Mouse (Mus musculus) lung, embryonic 16.5 days (tissue): ENCODE measurements at regions not wholly inside any gene's neighbourhood (a gene's known extent, or its start where the extent isn't known, plus 50 kb on each side); places are given as distances from the start of the nearest gene placed in this dataset.
"Not testable (repeated sequence)": the region's sequence is repeated elsewhere in the genome, so short reads cannot be mapped to it uniquely, and the experiment has no call there.

Experiments
- ATAC-seq: fragments of 200-750 bp; cut with Nextera tagmentation; 2 replicates; pipeline ENCODE4 v1.8.0; 2017; ENCODE audit warnings: low read depth, mild to moderate bottlenecking, moderate library complexity
- H3K27ac ChIP-seq: fragments of 300-500 bp; sonication (generic); 2 replicates; pipeline ENCODE4 v1.5.1; 2014; ENCODE audit warnings: mild to moderate bottlenecking, control low read depth, low read length
- H3K27me3 ChIP-seq: fragments of 300-500 bp; sonication (generic); 2 replicates; pipeline ENCODE4 v1.6.1; 2014; ENCODE audit warnings: low read depth, low read length, mixed read lengths; ENCODE audit not compliant: control insufficient read depth, insufficient read depth
- H3K36me3 ChIP-seq: fragments of 300-500 bp; sonication (generic); 2 replicates; pipeline ENCODE4 v1.6.1; 2014; ENCODE audit warnings: low read length; ENCODE audit not compliant: control insufficient read depth, insufficient read depth
- H3K4me1 ChIP-seq: fragments of 300-500 bp; sonication (generic); replicated peaks from 2 replicates; pipeline ENCODE4 v1.6.1; 2014; ENCODE audit warnings: low read length, mixed read lengths; ENCODE audit not compliant: control insufficient read depth, insufficient read depth
- H3K4me2 ChIP-seq: fragments of 300-500 bp; sonication (generic); 2 replicates; pipeline ENCODE4 v1.6.1; 2014; ENCODE audit warnings: low read depth, low read length, control low read depth
- H3K4me3 ChIP-seq: fragments of 300-500 bp; sonication (generic); 2 replicates; pipeline ENCODE4 v1.5.1; 2014; ENCODE audit warnings: mild to moderate bottlenecking, low read length, control low read depth
- H3K9ac ChIP-seq: fragments of 300-500 bp; sonication (generic); 2 replicates; pipeline ENCODE4 v1.6.1; 2014; ENCODE audit warnings: low read length, control low read depth
- H3K9me3 ChIP-seq: fragments of 300-500 bp; sonication (generic); 2 replicates; pipeline ENCODE4 v1.6.1; 2016; ENCODE audit warnings: low read length; ENCODE audit not compliant: control insufficient read depth
- WGBS: fragments of 180-500 bp; shearing (Covaris S2); extraction: QIAGEN DNeasy Blood & Tissue Kit; methylation state at CpG from one replicate; pipeline ENCODE4 v1.1.7; 2014; 5-methylcytosine and 5-hydroxymethylcytosine counted together

DNA sequence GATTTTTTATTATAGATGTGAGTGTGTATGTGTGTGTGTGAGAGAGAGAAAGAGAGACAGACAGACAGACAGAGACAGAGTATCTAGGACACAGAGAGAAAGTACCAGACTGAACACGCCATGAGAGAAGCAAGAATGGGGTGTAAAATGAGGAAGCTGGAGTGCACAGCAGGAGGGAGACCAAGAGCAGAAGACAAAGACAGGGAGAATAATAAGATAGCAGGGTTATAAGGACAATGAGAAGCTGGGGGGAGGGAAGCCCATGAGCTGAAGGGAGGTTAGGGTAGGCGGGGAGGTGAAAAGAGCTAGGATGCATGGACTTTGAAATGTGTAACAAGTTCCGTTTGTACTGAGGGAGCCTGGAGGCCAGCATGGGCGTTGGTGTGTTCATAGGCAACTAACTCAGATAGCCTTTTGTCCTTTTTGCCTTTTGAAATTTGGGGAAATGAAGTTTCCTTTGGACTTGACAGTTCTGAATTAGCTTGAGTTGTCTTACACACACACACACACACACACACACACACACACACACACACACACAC lies 136.8 kb upstream of the Teddm2 start:
- Histone ChIP-seq H3K9ac (no peak overlapping the region), H3K4me1 (peaks cover 9% of the 10 kb centered on the region), H3K9me3 (no peaks in the 10 kb centered on the region), H3K27me3 (no peaks in the 10 kb centered on the region), H3K4me3 (no peak overlapping the region), H3K27ac (no peak overlapping the region), H3K4me2 (no peak overlapping the region), H3K36me3 (no peaks in the 10 kb centered on the region)
- WGBS: 72% methylated on average over 4 of the region's 4 CpGs
- no peak for ATAC-seq

DNA sequence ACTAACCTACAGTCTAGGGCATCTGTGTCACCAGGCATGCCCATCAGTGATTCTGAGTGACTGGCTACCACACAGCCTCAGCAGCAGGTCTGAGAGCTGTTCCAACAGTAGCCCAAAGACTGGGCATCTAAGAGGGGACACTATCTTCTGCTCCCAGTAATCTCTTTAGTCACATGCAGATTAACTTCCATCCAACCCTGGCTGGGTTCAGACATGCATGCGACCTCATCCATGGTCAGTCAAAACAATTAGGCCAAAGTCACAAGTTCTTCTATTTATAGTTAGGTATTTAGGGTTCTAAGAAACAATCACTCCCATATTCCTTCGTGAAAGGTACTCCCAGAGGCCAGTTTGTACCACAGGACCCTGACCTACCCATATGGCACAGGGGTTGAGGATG lies 138.2 kb upstream of the Teddm2 start:
- Histone ChIP-seq H3K9me3 (no peaks in the 10 kb centered on the region), H3K4me3 (no peak overlapping the region), H3K36me3 (no peaks in the 10 kb centered on the region), H3K27me3 (no peaks in the 10 kb centered on the region), H3K9ac (no peak overlapping the region), H3K4me2 (no peak overlapping the region), H3K27ac (no peak overlapping the region), H3K4me1 (peaks cover 9% of the 10 kb centered on the region)
- 74% methylated on average over 2 of the region's 2 CpGs for WGBS
- no peak for ATAC-seq

DNA sequence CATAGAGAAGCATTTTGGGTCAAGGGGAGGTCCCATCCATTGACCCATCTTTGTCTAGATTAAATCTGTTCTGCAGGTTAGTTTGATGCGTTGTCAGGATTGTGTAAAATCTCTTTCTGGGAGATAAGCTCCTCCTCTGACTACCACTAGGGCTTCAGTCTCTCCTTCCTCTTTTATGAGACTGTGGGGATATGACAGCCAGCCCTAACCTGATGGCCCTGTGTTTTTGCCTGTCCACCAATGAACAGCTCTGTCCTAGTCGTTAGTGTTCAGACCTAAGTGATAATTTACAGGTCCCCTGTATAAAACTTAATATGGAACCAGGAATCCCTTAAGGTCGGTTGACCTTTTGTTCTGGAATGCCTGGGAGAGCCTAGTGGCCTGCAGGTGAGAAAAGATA lies 140.9 kb upstream of the Teddm2 start:
- Histone ChIP-seq H3K9me3 (no peaks in the 10 kb centered on the region), H3K4me3 (no peak overlapping the region), H3K4me1 (no peaks in the 10 kb centered on the region), H3K4me2 (no peak overlapping the region), H3K27ac (no peak overlapping the region), H3K36me3 (no peaks in the 10 kb centered on the region), H3K27me3 (no peaks in the 10 kb centered on the region), H3K9ac (no peak overlapping the region)
- no peak for ATAC-seq
- 71% methylated on average over 3 of the region's 3 CpGs for WGBS

DNA sequence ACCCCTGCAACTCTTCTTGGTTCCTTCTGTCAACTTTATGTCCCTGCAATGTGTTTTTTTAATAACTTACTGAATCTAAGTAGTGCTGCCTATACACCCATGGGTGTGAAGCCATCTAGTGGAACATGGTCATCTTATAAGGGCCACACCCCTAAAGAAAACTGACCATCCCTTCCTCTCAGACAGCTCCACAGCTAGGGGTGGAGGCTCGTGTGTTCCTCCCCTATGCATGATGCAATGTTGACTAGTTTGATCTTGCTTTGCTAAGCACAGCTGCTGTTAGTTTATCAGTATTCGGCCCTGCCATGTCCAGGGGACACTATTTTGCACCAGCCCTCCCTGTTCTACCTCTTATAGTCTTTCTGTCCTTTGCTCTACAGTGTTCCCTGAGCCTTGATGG lies 142.9 kb upstream of the Teddm2 start:
- Histone ChIP-seq H3K9ac (no peak overlapping the region), H3K4me1 (no peaks in the 10 kb centered on the region), H3K4me2 (no peak overlapping the region), H3K4me3 (no peak overlapping the region), H3K27me3 (no peaks in the 10 kb centered on the region), H3K27ac (no peak overlapping the region), H3K9me3 (no peaks in the 10 kb centered on the region), H3K36me3 (no peaks in the 10 kb centered on the region)
- WGBS: 45% methylated on average over 2 of the region's 2 CpGs
- no peak for ATAC-seq

DNA sequence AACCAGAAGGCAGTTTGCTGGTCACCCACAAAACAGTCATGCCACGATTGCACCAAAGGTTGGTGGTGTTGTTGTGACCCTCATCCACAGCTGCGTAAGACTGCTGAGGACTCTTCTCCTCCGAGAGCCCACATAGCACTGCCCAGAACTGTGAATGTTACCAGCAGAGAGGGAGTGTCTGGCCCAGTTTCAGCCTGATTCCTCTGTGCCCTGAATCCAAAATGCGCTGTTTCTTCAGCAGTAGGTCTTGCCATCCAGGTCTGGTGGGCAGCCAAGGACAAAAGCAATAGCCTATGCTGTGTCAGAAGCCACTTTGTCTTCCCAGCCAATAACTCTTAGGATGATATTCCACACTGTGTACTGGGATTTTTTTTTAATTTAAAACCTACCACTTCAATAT lies 144.7 kb upstream of the Teddm2 start:
- H3K27me3 ChIP-seq: no peaks in the 10 kb centered on the region
- no peak overlapping the region for H3K27ac ChIP-seq
- H3K36me3 ChIP-seq: no peaks in the 10 kb centered on the region
- H3K4me3 ChIP-seq: no peak overlapping the region
- no peak overlapping the region for H3K9ac ChIP-seq
- H3K4me1 ChIP-seq: no peaks in the 10 kb centered on the region
- ATAC-seq: no peak
- H3K9me3 ChIP-seq: no peaks in the 10 kb centered on the region
- 77% methylated on average over 4 of the region's 4 CpGs for WGBS
- no peak overlapping the region for H3K4me2 ChIP-seq

DNA sequence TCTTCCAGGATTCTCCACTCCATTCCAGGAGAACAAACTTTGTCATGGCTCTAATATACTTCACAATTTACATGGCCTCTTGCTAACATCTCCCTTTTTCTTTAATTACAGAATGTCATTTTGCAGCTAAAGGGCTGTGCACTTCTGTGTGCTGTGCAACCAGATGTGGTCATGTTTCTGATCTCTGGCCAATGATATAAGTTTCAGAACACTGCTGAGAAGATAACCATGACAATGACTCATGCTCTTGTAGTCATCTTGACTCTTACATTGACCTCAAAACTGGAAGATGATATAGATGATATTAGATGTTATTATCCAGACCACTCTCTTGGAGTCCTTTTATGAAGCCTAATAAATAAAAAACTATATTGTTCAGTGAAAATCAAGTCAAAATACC lies 145.9 kb upstream of the Teddm2 start:
- Histone ChIP-seq H3K4me2 (no peak overlapping the region), H3K27ac (no peak overlapping the region), H3K4me1 (no peaks in the 10 kb centered on the region), H3K4me3 (no peak overlapping the region), H3K9me3 (no peaks in the 10 kb centered on the region), H3K9ac (no peak overlapping the region), H3K36me3 (no peaks in the 10 kb centered on the region), H3K27me3 (no peaks in the 10 kb centered on the region)
- no peak for ATAC-seq

DNA sequence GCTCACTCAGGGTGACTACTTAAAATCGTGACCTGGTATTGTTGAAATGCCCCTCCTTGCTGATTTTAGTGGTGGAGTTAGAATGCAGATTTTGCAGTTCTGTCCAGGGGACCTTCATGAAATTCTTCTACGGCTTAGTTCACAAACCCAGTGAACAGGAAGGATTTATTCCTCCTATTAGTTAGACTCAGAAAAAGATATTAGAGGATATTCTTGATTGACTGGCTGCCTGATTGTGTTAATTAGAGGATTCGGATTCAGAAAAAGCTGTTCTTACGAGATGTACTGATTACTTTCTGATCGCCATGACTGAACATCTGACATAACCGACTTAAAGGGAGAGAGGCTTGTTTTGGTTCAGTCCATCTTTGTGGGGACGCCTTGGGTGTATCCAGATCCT lies 147.3 kb upstream of the Zfp648 start:
- Histone ChIP-seq H3K4me2 (no peak overlapping the region), H3K36me3 (no peaks in the 10 kb centered on the region), H3K27me3 (no peaks in the 10 kb centered on the region), H3K4me1 (no peaks in the 10 kb centered on the region), H3K27ac (no peak overlapping the region), H3K9ac (no peak overlapping the region), H3K4me3 (no peak overlapping the region), H3K9me3 (no peaks in the 10 kb centered on the region)
- no peak for ATAC-seq
- 76% methylated on average over 7 of the region's 7 CpGs for WGBS

DNA sequence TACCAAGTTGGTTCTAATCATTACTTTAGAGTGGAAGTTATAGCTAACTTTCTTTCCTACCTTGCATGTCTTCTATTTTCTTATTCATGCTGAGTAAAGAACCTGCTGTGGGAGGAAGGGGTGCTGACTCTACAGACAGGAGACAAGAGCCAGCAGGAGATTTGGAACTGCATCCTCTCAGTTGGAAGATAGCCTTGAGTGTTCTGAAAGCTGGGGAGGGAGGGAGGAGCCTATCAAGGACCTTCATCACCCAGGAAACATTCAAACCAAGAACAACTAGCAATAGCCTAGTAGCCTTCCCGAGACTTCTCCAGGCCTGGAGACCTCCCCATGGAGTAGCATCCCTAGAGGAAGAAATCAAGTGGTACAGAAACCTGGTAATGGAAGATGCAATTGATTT lies 146.1 kb upstream of the Zfp648 start:
- H3K27ac ChIP-seq: no peak overlapping the region
- WGBS: 71% methylated on average over 1 of the region's 1 CpGs
- H3K9me3 ChIP-seq: no peaks in the 10 kb centered on the region
- H3K9ac ChIP-seq: no peak overlapping the region
- H3K4me2 ChIP-seq: no peak overlapping the region
- no peaks in the 10 kb centered on the region for H3K36me3 ChIP-seq
- ATAC-seq: no peak
- H3K4me1 ChIP-seq: no peaks in the 10 kb centered on the region
- no peaks in the 10 kb centered on the region for H3K27me3 ChIP-seq
- H3K4me3 ChIP-seq: no peak overlapping the region

DNA sequence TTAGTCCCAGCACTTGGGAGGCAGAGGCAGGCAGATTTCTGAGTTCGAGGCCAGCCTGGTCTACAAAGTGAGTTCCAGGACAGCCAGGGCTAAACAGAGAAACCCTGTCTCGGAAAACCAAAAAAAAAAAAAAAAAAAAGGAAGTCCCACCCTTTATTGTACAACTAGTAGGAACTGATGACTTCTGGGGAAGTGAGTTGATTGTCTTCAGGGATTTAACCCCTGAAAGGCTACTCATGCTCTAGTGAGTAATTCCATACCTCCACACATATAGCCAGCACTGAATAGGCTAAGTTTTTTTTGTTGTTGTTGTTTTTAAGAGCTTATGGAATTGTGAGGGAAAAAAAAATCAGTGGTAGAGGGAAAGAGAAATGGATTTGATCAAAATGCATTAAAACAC lies 139.6 kb upstream of the Zfp648 start:
- not testable (repeated sequence) for H3K36me3 ChIP-seq, ATAC-seq, H3K4me3 ChIP-seq, H3K9ac ChIP-seq, H3K4me2 ChIP-seq, H3K27ac ChIP-seq, H3K27me3 ChIP-seq, H3K4me1 ChIP-seq, H3K9me3 ChIP-seq
- WGBS: 57% methylated on average over 2 of the region's 2 CpGs

DNA sequence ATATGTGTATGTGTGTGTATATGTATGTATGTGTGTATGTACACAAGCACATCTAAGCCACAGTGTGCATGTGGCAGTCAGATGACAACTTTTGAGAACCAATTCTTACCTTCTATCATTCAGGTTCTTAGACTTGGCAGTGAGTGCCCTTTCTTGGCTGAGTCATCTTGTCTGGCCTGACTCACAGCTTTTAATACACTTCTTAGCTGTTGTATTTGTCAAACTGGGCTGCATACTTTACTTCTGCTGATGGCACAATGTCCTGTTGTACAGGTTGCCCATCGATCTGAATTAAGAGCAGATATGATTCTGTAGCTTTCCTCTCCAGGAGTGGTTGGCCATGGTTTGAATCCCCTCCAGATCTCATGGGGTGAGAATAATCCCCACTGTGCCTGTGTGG lies 139.1 kb upstream of the Zfp648 start:
- H3K4me1 ChIP-seq: no peaks in the 10 kb centered on the region
- no peaks in the 10 kb centered on the region for H3K27me3 ChIP-seq
- H3K9ac ChIP-seq: no peak overlapping the region
- H3K9me3 ChIP-seq: no peaks in the 10 kb centered on the region
- H3K36me3 ChIP-seq: no peaks in the 10 kb centered on the region
- no peak overlapping the region for H3K4me2 ChIP-seq
- WGBS: 71% methylated on average over 1 of the region's 1 CpGs
- no peak overlapping the region for H3K4me3 ChIP-seq
- no peak overlapping the region for H3K27ac ChIP-seq
- ATAC-seq: no peak
